Mouse (Mus musculus) intestine, embryonic 16.5 days (tissue): ENCODE data around the gene Fkbp10. TPM values are rescaled to one million over a fixed set of nuclear protein-coding genes. Genes with fewer than 3 reads are reported as not detected.

Experiments used
- ATAC-seq: fragments of 200-750 bp; cut with Nextera tagmentation; 2 replicates; pipeline ENCODE4 v1.8.0; 2017; ENCODE audit warnings: moderate TSS enrichment, moderate library complexity
- H3K27ac ChIP-seq: fragments of 300-500 bp; sonication (generic); 2 replicates; pipeline ENCODE4 v1.5.1; 2014; ENCODE audit warnings: mild to moderate bottlenecking, low read length
- H3K27me3 ChIP-seq: fragments of 300-500 bp; sonication (generic); replicated peaks from 2 replicates; pipeline ENCODE4 v1.6.1; 2014; ENCODE audit warnings: low read length, control low read depth, mixed read lengths; ENCODE audit not compliant: control insufficient read depth, insufficient read depth
- H3K36me3 ChIP-seq: fragments of 300-500 bp; sonication (generic); 2 replicates; pipeline ENCODE4 v1.6.1; 2014; ENCODE audit warnings: low read length, control low read depth; ENCODE audit not compliant: control insufficient read depth, insufficient read depth
- H3K4me1 ChIP-seq: fragments of 300-500 bp; sonication (generic); 2 replicates; pipeline ENCODE4 v1.6.1; 2014; ENCODE audit warnings: low read length, control low read depth, mixed read lengths; ENCODE audit not compliant: control insufficient read depth, insufficient read depth
- H3K4me2 ChIP-seq: fragments of 300-500 bp; sonication (generic); 2 replicates; pipeline ENCODE4 v1.6.1; 2014; ENCODE audit warnings: low read depth, low read length, control low read depth
- H3K4me3 ChIP-seq: fragments of 300-500 bp; sonication (generic); 2 replicates; pipeline ENCODE4 v1.5.1; 2014; ENCODE audit warnings: mild to moderate bottlenecking, low read length
- H3K9ac ChIP-seq: fragments of 300-500 bp; sonication (generic); 2 replicates; pipeline ENCODE4 v1.6.1; 2014; ENCODE audit warnings: low read depth, low read length
- H3K9me3 ChIP-seq: fragments of 300-500 bp; sonication (generic); 2 replicates; pipeline ENCODE4 v1.6.1; 2016; ENCODE audit warnings: low read length, control low read depth; ENCODE audit not compliant: control insufficient read depth
- WGBS: fragments of 180-500 bp; shearing (Covaris S2); extraction: QIAGEN DNeasy Blood & Tissue Kit; methylation state at CpG from one replicate; pipeline ENCODE4 v1.1.7; 2014; 5-methylcytosine and 5-hydroxymethylcytosine counted together
- polyA plus RNA-seq: library from polyadenylated mRNA; unstranded; fragments of >200 nt; fragmentation: Nextera tagmentation; extraction: Ambion mirVana; gene quantifications from 2 replicates; pipeline ENCODE4 v1.2.1, GENCODE M21; 2015

Fkbp10 gene
- polyA plus RNA-seq, 1 experiment from 2014 or later: 78.1 TPM

DNA sequence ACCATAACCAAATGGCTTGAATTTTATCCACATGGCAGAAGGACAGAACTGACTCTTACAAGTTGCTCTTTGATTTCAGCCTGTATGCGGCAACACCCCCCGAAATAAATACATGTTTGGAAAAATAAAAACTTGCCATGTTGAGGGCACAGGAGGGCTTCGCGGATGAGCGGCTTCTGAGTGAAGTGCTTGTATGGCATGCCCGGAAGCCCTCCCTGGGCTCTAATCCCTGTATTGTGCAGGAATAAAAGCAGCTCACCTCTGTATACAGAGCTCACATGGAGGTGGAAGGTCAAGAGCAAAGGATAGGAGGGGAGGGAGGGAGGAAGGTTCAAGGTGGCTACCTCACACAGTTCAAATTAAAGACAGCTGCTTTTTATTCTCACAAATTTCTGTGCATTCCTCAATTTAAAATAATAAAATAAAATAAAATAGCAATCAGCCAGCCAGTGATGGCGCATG lies 23.6 kb upstream of the Fkbp10 start:
- Histone ChIP-seq H3K4me2 (no peak overlapping the region), H3K9me3 (no peaks in the 10 kb centered on the region), H3K27me3 (no peaks in the 10 kb centered on the region), H3K36me3 (no peaks in the 10 kb centered on the region), H3K27ac (no peak overlapping the region), H3K9ac (no peak overlapping the region), H3K4me1 (peaks cover 84% of the 10 kb centered on the region), H3K4me3 (no peak overlapping the region)
- no peak for ATAC-seq
- WGBS: 90% methylated on average over 7 of the region's 7 CpGs

DNA sequence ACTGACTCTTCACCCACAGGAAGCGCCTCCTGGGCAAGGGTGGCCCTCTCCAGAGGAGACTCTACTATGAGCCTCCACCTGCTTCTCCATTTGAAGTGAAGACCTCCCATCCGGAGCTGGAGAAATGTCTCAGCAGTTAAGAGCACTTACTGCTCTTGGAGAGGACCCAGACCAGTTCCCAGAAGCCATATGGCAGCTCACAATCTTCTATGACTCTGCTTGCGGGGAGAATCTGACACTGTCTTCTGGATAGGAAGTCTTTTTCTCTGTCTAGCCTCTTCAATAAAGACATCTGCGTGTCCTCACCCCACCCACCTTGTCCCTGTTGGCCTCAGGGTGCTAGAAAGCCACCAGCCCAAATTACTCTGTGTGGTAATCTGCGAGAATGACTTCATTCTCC lies 22.5 kb upstream of the Fkbp10 start:
- WGBS: 70% methylated on average over 5 of the region's 5 CpGs
- no peaks in the 10 kb centered on the region for H3K9me3 ChIP-seq
- no peaks in the 10 kb centered on the region for H3K27me3 ChIP-seq

DNA sequence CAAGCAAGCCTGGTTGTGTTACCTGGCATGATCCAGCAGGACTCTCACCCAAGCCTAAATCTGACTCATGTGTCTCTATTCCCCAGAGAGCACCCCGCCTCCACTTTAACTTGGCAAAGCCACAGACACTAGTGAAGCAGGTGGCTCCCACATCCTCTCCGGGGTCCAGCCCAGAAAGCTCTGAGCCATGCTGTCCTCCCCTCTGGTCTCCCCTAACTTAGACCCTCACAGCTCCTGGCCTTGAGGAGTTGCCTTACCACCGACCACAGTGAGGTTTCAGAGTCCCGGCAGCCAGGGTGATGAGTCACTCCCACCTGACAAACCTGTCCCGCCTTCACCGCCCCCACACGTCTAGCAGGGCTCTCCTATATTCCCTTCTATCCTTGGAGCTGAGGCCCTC lies 21.8 kb upstream of the Fkbp10 start:
- 0 out of 2 replicates have a peak overlapping the region, but pooled peaks have one; percentile 37 for H3K27ac ChIP-seq
- H3K4me3 ChIP-seq: peak overlapping the region; percentile 3; the same call in 1 of the 2 replicates
- 0 out of 2 replicates have a peak overlapping the region, but pooled peaks have one; percentile 25 for H3K9ac ChIP-seq
- 57% methylated on average over 7 of the region's 7 CpGs for WGBS
- no peaks in the 10 kb centered on the region for H3K36me3 ChIP-seq
- H3K4me2 ChIP-seq: peak overlapping the region; percentile 37
- no peaks in the 10 kb centered on the region for H3K27me3 ChIP-seq
- ATAC-seq: no peak
- peaks cover 71% of the 10 kb centered on the region for H3K4me1 ChIP-seq
- no peaks in the 10 kb centered on the region for H3K9me3 ChIP-seq

More for the DNA sequence above, 22.5 kb upstream of the Fkbp10 start:
- no peak for ATAC-seq
- Histone ChIP-seq H3K36me3 (no peaks in the 10 kb centered on the region), H3K4me1 (peaks cover 73% of the 10 kb centered on the region), H3K27ac (peak overlapping the region; percentile 54), H3K4me3 (no peak overlapping the region), H3K4me2 (no peak overlapping the region), H3K9ac (no peak overlapping the region)

DNA sequence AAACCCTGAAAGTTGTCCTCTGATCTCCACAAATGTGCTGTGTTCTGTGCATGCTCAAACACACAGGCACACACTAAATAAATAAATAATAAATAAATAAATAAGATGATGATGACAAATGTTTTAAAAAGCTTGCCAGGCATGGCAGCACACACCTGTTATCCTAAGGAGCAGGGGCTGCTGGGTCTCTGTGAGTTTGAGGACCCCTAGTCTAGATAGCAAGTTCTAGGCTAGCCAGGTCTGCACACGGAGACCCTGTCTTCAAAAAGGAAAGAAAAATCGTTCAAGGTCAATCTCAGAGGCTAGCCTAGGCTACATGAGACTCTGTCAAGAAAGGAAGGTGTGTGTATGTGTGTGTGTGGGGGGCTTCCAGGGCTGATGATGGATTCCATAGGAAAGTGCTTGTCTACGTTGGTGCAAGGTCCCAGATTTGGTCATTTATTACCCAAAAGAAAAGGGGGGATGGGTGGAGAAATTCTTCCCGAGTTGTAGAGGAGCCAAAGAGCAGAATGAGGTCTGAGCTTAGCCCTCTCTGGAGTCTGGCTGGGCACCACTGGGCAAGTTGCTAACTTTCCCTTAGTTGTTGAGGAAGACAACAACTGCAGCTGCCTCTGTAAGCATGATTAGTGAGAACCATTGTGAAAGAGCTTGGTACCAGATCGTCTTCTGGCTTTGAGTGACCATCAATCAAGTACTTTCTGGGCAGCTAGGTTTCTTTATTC lies 21.0 kb upstream of the Fkbp10 start:
- Histone ChIP-seq H3K4me1 (peaks cover 69% of the 10 kb centered on the region), H3K4me3 (peak overlapping the region; percentile 84), H3K9me3 (no peaks in the 10 kb centered on the region), H3K36me3 (no peaks in the 10 kb centered on the region), H3K4me2 (peak overlapping the region; percentile 62), H3K27ac (peak overlapping the region; percentile 99), H3K9ac (peak overlapping the region; percentile 54), H3K27me3 (no peaks in the 10 kb centered on the region)
- no peak for ATAC-seq
- 48% methylated on average over 5 of the region's 5 CpGs for WGBS

DNA sequence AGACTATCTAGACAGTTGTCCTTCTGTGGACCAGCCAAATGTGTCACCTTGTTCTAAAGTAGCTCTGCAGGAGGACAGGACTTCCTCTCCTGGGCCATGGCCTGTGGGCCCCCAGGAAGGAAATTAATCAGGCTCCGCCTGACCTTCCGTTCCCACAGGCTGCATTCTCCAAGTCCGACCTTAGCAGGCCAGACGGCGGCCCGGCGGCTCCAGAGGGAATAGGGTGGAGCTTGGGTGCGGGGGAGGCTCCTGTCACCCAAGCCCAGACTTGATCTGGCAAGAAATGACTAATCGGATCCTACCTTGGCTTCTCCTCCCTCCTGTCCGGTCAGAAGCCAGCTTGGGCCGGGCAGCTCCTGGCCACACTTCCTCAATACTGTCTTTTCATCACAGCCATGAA lies 20.3 kb upstream of the Fkbp10 start:
- Histone ChIP-seq H3K4me3 (peak overlapping the region; percentile 84), H3K4me2 (peak overlapping the region; percentile 62), H3K9ac (peak overlapping the region; percentile 54), H3K4me1 (peaks cover 62% of the 10 kb centered on the region), H3K27me3 (no peaks in the 10 kb centered on the region), H3K27ac (peak overlapping the region; percentile 99), H3K36me3 (no peaks in the 10 kb centered on the region), H3K9me3 (no peaks in the 10 kb centered on the region)
- WGBS: 20% methylated on average over 11 of the region's 11 CpGs
- peak; percentile 38 for ATAC-seq

DNA sequence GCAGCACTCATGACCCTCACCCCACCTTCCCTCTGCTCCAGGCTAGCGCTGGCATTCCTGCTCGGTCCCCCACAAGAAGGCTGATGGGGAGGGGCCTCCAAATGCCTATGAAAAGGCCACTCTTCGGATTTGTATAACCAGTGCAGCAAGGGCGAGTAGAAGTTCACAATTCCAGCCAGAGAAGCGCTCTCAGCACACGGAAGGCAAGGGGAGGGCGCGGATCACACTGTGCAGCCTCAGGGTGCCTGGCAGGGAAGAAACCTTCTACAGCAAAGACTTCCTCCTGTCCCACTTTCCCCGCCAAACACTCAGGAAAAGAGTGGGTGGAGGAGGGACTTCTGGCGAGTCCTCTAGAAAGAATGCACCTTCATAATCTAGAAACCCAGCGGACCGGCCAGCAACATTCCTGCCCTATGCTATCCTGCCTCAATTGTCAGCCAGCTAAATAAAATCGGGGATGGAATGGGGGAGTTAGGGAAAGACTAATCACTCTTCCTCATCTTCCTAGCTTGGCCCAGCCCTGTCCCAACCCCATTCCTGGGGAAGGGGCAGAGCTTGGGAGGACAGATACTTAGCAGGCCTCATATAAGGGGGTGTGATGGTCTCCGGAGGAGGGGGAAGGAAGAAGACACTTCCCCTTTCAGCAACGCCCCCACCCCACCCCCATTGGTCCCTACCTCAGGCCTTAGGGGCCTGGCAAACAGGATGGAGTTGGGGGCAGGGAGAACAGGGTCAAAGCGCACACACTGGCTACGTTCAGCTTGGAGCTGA lies 19.5 kb upstream of the Fkbp10 start:
- peaks cover 61% of the 10 kb centered on the region for H3K4me1 ChIP-seq
- ATAC-seq: no peak

DNA sequence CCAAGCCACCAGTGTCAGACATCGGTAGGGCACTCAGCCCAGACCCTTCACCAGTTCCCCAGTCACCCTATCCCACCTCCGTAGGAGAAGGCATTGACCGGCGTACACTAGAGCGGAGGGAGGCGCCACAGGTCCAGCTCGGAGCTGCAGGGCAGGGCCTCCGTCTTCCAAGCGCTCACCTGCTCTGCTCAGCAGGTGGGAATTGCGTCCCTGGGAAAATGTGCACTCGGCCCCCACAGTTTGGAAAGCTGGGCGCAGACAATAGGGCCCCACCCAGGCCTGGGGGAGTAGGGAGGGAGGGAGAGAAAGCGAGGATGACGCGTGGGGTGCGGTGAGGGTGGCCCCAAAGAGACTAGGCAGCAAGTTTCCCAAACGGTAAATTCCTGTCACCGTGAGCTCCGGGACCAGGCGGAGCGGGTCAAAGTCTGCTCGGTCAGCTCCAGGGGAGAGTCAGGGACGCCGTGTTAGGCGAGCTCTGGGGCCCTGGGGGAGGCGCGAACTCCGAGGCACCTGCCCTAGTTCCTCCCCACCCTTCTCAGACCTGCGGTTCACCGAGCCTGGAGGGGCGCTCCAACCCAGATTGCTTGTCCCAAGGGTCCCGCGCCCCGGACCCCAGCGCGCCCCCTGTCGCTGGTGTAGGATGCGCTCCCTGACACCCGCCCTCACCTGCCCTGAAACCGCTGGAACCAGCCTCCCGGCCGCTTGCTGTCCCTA lies 18.5 kb upstream of the Fkbp10 start:
- no peaks in the 10 kb centered on the region for H3K27me3 ChIP-seq
- peaks cover 56% of the 10 kb centered on the region for H3K4me1 ChIP-seq
- H3K4me2 ChIP-seq: peak overlapping the region; percentile 62
- ATAC-seq: peak; percentile 63
- H3K9ac ChIP-seq: peak overlapping the region; percentile 95
- peak overlapping the region; percentile 84 for H3K4me3 ChIP-seq
- no peaks in the 10 kb centered on the region for H3K36me3 ChIP-seq
- H3K9me3 ChIP-seq: no peaks in the 10 kb centered on the region
- WGBS: 2% methylated on average over 42 of the region's 42 CpGs
- H3K27ac ChIP-seq: peak overlapping the region; percentile 99

More for the DNA sequence above, 19.5 kb upstream of the Fkbp10 start:
- Histone ChIP-seq H3K9ac (peak overlapping the region; percentile 95), H3K27me3 (no peaks in the 10 kb centered on the region), H3K36me3 (no peaks in the 10 kb centered on the region), H3K9me3 (no peaks in the 10 kb centered on the region), H3K4me2 (peak overlapping the region; percentile 62), H3K27ac (peak overlapping the region; percentile 99), H3K4me3 (peak overlapping the region; percentile 84)
- WGBS: 18% methylated on average over 17 of the region's 17 CpGs

DNA sequence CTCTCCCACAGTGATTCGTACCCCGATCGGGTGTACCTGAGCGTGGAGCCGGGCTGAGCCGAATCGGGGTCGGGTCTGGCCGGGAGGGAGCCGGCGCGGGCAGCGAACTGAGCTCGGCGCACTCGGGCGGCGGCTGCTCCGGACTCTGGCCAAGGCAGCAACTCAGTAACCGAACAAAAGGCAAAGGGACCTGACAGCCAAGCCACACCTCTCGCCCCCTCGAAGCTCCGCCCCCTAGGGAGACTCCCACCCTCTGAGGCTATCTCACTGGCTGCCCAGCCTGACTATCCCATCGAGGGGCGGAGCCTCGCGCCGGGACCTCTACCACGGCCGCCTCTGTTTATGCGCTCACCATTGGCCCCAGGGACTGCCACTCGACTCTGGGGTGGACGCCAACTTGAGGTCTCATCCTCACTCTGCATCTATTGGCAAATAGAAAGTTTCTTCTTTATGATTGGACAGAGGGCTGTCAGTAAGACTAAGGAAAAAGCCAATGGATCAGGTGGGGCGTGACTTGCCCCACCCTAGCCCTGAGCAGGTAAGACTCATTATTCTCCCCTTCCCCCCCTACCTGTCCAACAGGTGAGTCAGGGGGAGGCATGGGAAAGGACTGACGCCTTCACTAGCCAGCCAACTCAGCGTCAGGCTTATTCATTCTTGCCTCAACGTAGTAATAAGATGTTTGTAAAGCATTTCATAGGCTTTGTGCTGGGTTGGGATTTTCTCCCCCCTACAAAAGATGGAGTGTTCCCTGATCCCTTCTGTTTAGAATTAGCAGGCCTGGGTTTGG lies 17.7 kb upstream of the Fkbp10 start, which contains the start of gene Jup:
Jup (minus strand) TSS at position 164 of the 790 bp plus-strand sequence.
- Histone ChIP-seq H3K4me3 (peak within 1 kb of the TSS; percentile 84), H3K9me3 (no peaks in the 10 kb centered on the region), H3K4me1 (peaks cover 58% of the 10 kb centered on the region), H3K4me2 (peak within 1 kb of the TSS; percentile 62), H3K36me3 (no peaks in the 10 kb centered on the region), H3K27me3 (no peaks in the 10 kb centered on the region), H3K9ac (peak within 1 kb of the TSS; percentile 95), H3K27ac (peak within 1 kb of the TSS; percentile 99)
- WGBS: under 1% methylated on average over 37 of the region's 37 CpGs
- ATAC-seq: peak; percentile 96
